Mouse (Mus musculus) heart, embryonic 13.5 days (tissue): ENCODE measurements around the gene Adh4. TPM values are rescaled to one million over a fixed set of nuclear protein-coding genes. Genes with fewer than 3 reads are reported as not detected.
"Not testable (repeated sequence)": the region's sequence is repeated elsewhere in the genome, so short reads cannot be mapped to it uniquely, and the experiment has no call there.

Experiments
- ATAC-seq: fragments of 200-750 bp; cut with Nextera tagmentation; 2 replicates; pipeline ENCODE4 v1.8.0; 2017; ENCODE audit warnings: moderate TSS enrichment; ENCODE audit not compliant: insufficient number of reproducible peaks, low FRiP score, low TSS enrichment; ENCODE audit errors: extremely low read depth
- H3K27ac ChIP-seq: fragments of 300-500 bp; sonication (generic); replicated peaks from 2 replicates; pipeline ENCODE4 v1.5.1; 2015; ENCODE audit warnings: moderate library complexity, mild to moderate bottlenecking, inconsistent platforms
- H3K27me3 ChIP-seq: fragments of 300-500 bp; sonication (generic); replicated peaks from 2 replicates; pipeline ENCODE4 v1.6.1; 2015; ENCODE audit warnings: mild to moderate bottlenecking, inconsistent platforms
- H3K36me3 ChIP-seq: fragments of 300-500 bp; sonication (generic); 2 replicates; pipeline ENCODE4 v1.6.1; 2015; ENCODE audit warnings: mild to moderate bottlenecking, inconsistent platforms
- H3K4me1 ChIP-seq: fragments of 300-500 bp; sonication (generic); 2 replicates; pipeline ENCODE4 v1.6.1; 2015; ENCODE audit warnings: inconsistent platforms
- H3K4me2 ChIP-seq: fragments of 300-500 bp; sonication (generic); 2 replicates; pipeline ENCODE4 v1.6.1; 2015; ENCODE audit warnings: inconsistent platforms, mild to moderate bottlenecking, moderate library complexity
- H3K4me3 ChIP-seq: fragments of 300-500 bp; sonication (generic); 2 replicates; pipeline ENCODE4 v1.5.1; 2015; ENCODE audit warnings: moderate library complexity, mild to moderate bottlenecking, inconsistent platforms
- H3K9ac ChIP-seq: fragments of 300-500 bp; sonication (generic); 2 replicates; pipeline ENCODE4 v1.6.1; 2015; ENCODE audit warnings: inconsistent platforms, mild to moderate bottlenecking, moderate library complexity
- H3K9me3 ChIP-seq: fragments of 300-500 bp; sonication (generic); 2 replicates; pipeline ENCODE4 v1.6.1; 2016; ENCODE audit warnings: inconsistent platforms
- WGBS: fragments of 180-500 bp; shearing (Covaris S2); methylation state at CpG from one replicate; pipeline ENCODE4 v1.1.7; 2015; ENCODE audit warnings: mixed read lengths; 5-methylcytosine and 5-hydroxymethylcytosine counted together
- polyA plus RNA-seq: library from polyadenylated mRNA; unstranded; fragments of >200 nt; fragmentation: Nextera tagmentation; extraction: Ambion mirVana; gene quantifications from 2 replicates; pipeline ENCODE4 v1.2.1, GENCODE M21; 2015

Adh4 gene
- polyA plus RNA-seq: not detected in 2 replicates

- H3K4me2 ChIP-seq: no peak within 1 kb of the TSS
- no peaks in the 10 kb centered on the region for H3K27me3 ChIP-seq
- no peak within 1 kb of the TSS for H3K4me3 ChIP-seq
- no peaks in the 10 kb centered on the region for H3K4me1 ChIP-seq
- WGBS: 75% methylated on average over 6 of the region's 6 CpGs
- no peaks in the 10 kb centered on the region for H3K36me3 ChIP-seq
- no peak within 1 kb of the TSS for H3K9ac ChIP-seq
- ATAC-seq: no peak
- H3K27ac ChIP-seq: no peak within 1 kb of the TSS
- H3K9me3 ChIP-seq: no peaks in the 10 kb centered on the region
Observed at GRCm38 (mm10) chr3:138415121-138415690, at the start of gene Adh4. TSS of gene Adh4 (plus strand) at chr3:138415466.

GRCm38 (mm10) chr3:138366181-138366580 lies 49.1 kb upstream of the Adh4 start:
- ATAC-seq: no peak
- 85% methylated on average over 2 of the region's 2 CpGs for WGBS
- no peak overlapping the region for H3K9ac ChIP-seq

GRCm38 (mm10) chr3:138369546-138369945 lies 45.7 kb upstream of the Adh4 start:
- no peaks in the 10 kb centered on the region for H3K9me3 ChIP-seq
- no peak overlapping the region for H3K4me3 ChIP-seq
- H3K27me3 ChIP-seq: no peaks in the 10 kb centered on the region
- peaks cover 6% of the 10 kb centered on the region for H3K4me1 ChIP-seq
- WGBS: 88% methylated on average over 1 of the region's 1 CpGs
- H3K4me2 ChIP-seq: no peak overlapping the region
- H3K36me3 ChIP-seq: no peaks in the 10 kb centered on the region
- no peak overlapping the region for H3K9ac ChIP-seq
- no peak overlapping the region for H3K27ac ChIP-seq
- no peak for ATAC-seq

More at GRCm38 (mm10) chr3:138366181-138366580, 49.1 kb upstream of the Adh4 start:
- no peaks in the 10 kb centered on the region for H3K27me3 ChIP-seq
- H3K4me2 ChIP-seq: no peak overlapping the region
- H3K4me1 ChIP-seq: peaks cover 6% of the 10 kb centered on the region
- no peaks in the 10 kb centered on the region for H3K36me3 ChIP-seq
- H3K4me3 ChIP-seq: no peak overlapping the region
- H3K9me3 ChIP-seq: no peaks in the 10 kb centered on the region
- H3K27ac ChIP-seq: no peak overlapping the region

GRCm38 (mm10) chr3:138370289-138370688 lies 45.0 kb upstream of the Adh4 start:
- WGBS: 42% methylated on average over 4 of the region's 4 CpGs
- not testable (repeated sequence) for H3K27ac ChIP-seq

GRCm38 (mm10) chr3:138373920-138374319 lies 41.3 kb upstream of the Adh4 start:
- no peak for ATAC-seq
- no peak overlapping the region for H3K9ac ChIP-seq
- H3K36me3 ChIP-seq: no peaks in the 10 kb centered on the region
- no peak overlapping the region for H3K4me2 ChIP-seq
- no peaks in the 10 kb centered on the region for H3K27me3 ChIP-seq
- H3K4me1 ChIP-seq: no peaks in the 10 kb centered on the region
- no peaks in the 10 kb centered on the region; the same call in 1 of the 2 replicates for H3K9me3 ChIP-seq
- 82% methylated on average over 4 of the region's 4 CpGs for WGBS
- H3K27ac ChIP-seq: no peak overlapping the region
- H3K4me3 ChIP-seq: no peak overlapping the region

More at GRCm38 (mm10) chr3:138370289-138370688, 45.0 kb upstream of the Adh4 start:
- H3K9ac ChIP-seq, H3K4me3 ChIP-seq, H3K36me3 ChIP-seq, H3K4me2 ChIP-seq, ATAC-seq, H3K9me3 ChIP-seq, H3K27me3 ChIP-seq, H3K4me1 ChIP-seq: not testable (repeated sequence)

- Histone ChIP-seq H3K4me3 (no peak overlapping the region), H3K9ac (no peak overlapping the region), H3K4me2 (no peak overlapping the region), H3K27me3 (no peaks in the 10 kb centered on the region), H3K4me1 (no peaks in the 10 kb centered on the region), H3K9me3 (peaks cover 3% of the 10 kb centered on the region; the same call in 1 of the 2 replicates), H3K36me3 (no peaks in the 10 kb centered on the region), H3K27ac (no peak overlapping the region)
- WGBS: 78% methylated on average over 2 of the region's 2 CpGs
- ATAC-seq: no peak
Observed at GRCm38 (mm10) chr3:138375148-138375547, 40.1 kb upstream of the Adh4 start.

- H3K9ac ChIP-seq: no peak overlapping the region
- 52% methylated on average over 3 of the region's 3 CpGs for WGBS
- H3K36me3 ChIP-seq: no peaks in the 10 kb centered on the region
- no peak overlapping the region for H3K4me3 ChIP-seq
- no peaks in the 10 kb centered on the region for H3K4me1 ChIP-seq
- H3K27ac ChIP-seq: no peak overlapping the region
- H3K9me3 ChIP-seq: peaks cover 3% of the 10 kb centered on the region; the same call in 1 of the 2 replicates
- H3K4me2 ChIP-seq: no peak overlapping the region
- no peaks in the 10 kb centered on the region for H3K27me3 ChIP-seq
- no peak for ATAC-seq
Observed at GRCm38 (mm10) chr3:138381133-138381532, 34.1 kb upstream of the Adh4 start.

GRCm38 (mm10) chr3:138387155-138387554 lies 28.1 kb upstream of the Adh4 start:
- no peak overlapping the region for H3K9ac ChIP-seq
- no peaks in the 10 kb centered on the region for H3K4me1 ChIP-seq
- H3K4me2 ChIP-seq: no peak overlapping the region
- no peak for ATAC-seq
- no peaks in the 10 kb centered on the region for H3K27me3 ChIP-seq
- no peaks in the 10 kb centered on the region for H3K36me3 ChIP-seq
- H3K27ac ChIP-seq: no peak overlapping the region
- H3K4me3 ChIP-seq: no peak overlapping the region
- no peaks in the 10 kb centered on the region for H3K9me3 ChIP-seq
- 85% methylated on average over 6 of the region's 6 CpGs for WGBS

- no peaks in the 10 kb centered on the region for H3K4me1 ChIP-seq
- no peak overlapping the region for H3K4me3 ChIP-seq
- H3K27me3 ChIP-seq: no peaks in the 10 kb centered on the region
- no peaks in the 10 kb centered on the region for H3K9me3 ChIP-seq
- H3K36me3 ChIP-seq: no peaks in the 10 kb centered on the region
- H3K27ac ChIP-seq: no peak overlapping the region
- no peak overlapping the region for H3K4me2 ChIP-seq
- no peak for ATAC-seq
- 53% methylated on average over 3 of the region's 3 CpGs for WGBS
- H3K9ac ChIP-seq: no peak overlapping the region
Observed at GRCm38 (mm10) chr3:138404872-138405271, 10.4 kb upstream of the Adh4 start.

- H3K27ac ChIP-seq: no peak overlapping the region
- 25% methylated on average over 3 of the region's 3 CpGs for whole genome bisulfite sequencing
- no peak overlapping the region for H3K4me3 ChIP-seq
- no peaks in the 10 kb centered on the region for H3K9me3 ChIP-seq
- no peaks in the 10 kb centered on the region for H3K36me3 ChIP-seq
- H3K4me1 ChIP-seq: no peaks in the 10 kb centered on the region
- H3K9ac ChIP-seq: no peak overlapping the region
- H3K4me2 ChIP-seq: no peak overlapping the region
- ATAC-seq: no peak
- H3K27me3 ChIP-seq: no peaks in the 10 kb centered on the region
Observed at GRCm38 (mm10) chr3:138405341-138405740, 9.9 kb upstream of the Adh4 start.

GRCm38 (mm10) chr3:138405840-138406239 lies 9.4 kb upstream of the Adh4 start:
- WGBS: 59% methylated on average over 7 of the region's 7 CpGs

GRCm38 (mm10) chr3:138407920-138408319 lies 7.3 kb upstream of the Adh4 start:
- H3K27me3 ChIP-seq: no peaks in the 10 kb centered on the region
- WGBS: 46% methylated on average over 1 of the region's 1 CpGs
- no peak overlapping the region for H3K4me3 ChIP-seq
- no peak for ATAC-seq
- no peak overlapping the region for H3K9ac ChIP-seq
- H3K36me3 ChIP-seq: no peaks in the 10 kb centered on the region
- no peak overlapping the region for H3K4me2 ChIP-seq
- H3K27ac ChIP-seq: no peak overlapping the region
- H3K9me3 ChIP-seq: no peaks in the 10 kb centered on the region
- H3K4me1 ChIP-seq: no peaks in the 10 kb centered on the region

More at GRCm38 (mm10) chr3:138405840-138406239, 9.4 kb upstream of the Adh4 start:
- no peak for ATAC-seq
- Histone ChIP-seq H3K36me3 (no peaks in the 10 kb centered on the region), H3K9ac (no peak overlapping the region), H3K4me2 (no peak overlapping the region), H3K4me3 (no peak overlapping the region), H3K9me3 (no peaks in the 10 kb centered on the region), H3K27me3 (no peaks in the 10 kb centered on the region), H3K4me1 (no peaks in the 10 kb centered on the region), H3K27ac (no peak overlapping the region)
